Mouse (Mus musculus) bone marrow macrophage, adult 2 months (primary cell): ENCODE measurements around the gene Ifnar2. TPM values are rescaled to one million over a fixed set of nuclear protein-coding genes. Genes with fewer than 3 reads are reported as not detected.

Experiments
- H3K27ac ChIP-seq: 2 replicates; pipeline ENCODE4 v1.5.1; 2012; ENCODE audit warnings: low read depth, low read length; ENCODE audit not compliant: insufficient read depth
- H3K4me1 ChIP-seq: 2 replicates; pipeline ENCODE4 v1.6.1; 2012; ENCODE audit warnings: low read length; ENCODE audit not compliant: control insufficient read depth, insufficient read depth
- H3K4me3 ChIP-seq: 2 replicates; pipeline ENCODE4 v1.5.1; 2012; ENCODE audit warnings: mild to moderate bottlenecking, low read length, moderate library complexity; ENCODE audit not compliant: insufficient read depth
- CTCF ChIP-seq: IDR thresholded peaks from 2 replicates; pipeline ENCODE4 v1.5.1; 2012; ENCODE audit warnings: low read depth, mild to moderate bottlenecking, low read length, moderate library complexity
- POLR2A ChIP-seq: IDR thresholded peaks from 2 replicates; pipeline ENCODE4 v1.6.1; 2012; ENCODE audit warnings: mild to moderate bottlenecking, low read depth, low read length, borderline replicate concordance
- polyA plus RNA-seq: library from polyadenylated mRNA; stranded (reverse); fragments of >200 nt; gene quantifications from 2 replicates; pipeline ENCODE4 v1.2.4, GENCODE M21; 2012; ENCODE audit not compliant: missing spikeins, insufficient read depth, insufficient read length

Gene Ifnar2
- polyA plus RNA-seq, 1 experiment: 237 TPM

DNA sequence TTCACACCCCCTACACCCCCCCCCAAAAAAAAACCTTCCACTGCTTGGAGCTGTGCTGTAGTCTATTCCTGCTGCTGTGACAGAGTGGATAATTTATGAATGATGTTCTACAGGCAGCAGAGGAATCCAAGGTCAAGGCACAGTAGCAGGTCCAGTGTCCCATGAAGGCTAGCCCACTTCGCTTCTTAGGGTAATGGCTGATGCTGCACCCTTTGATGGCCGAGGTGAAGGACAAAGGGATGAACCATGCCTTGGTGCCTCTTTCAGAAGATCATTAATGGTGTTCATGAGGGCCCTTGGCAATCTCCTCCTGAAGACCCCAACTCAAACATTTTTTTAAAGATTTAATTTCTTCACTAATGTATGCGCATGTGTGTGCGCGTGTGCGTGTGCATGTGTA lies 43.8 kb downstream of the Ifnar2 start:
- Histone ChIP-seq H3K4me3 (no peak overlapping the region), H3K27ac (peak overlapping the region; percentile 99)

DNA sequence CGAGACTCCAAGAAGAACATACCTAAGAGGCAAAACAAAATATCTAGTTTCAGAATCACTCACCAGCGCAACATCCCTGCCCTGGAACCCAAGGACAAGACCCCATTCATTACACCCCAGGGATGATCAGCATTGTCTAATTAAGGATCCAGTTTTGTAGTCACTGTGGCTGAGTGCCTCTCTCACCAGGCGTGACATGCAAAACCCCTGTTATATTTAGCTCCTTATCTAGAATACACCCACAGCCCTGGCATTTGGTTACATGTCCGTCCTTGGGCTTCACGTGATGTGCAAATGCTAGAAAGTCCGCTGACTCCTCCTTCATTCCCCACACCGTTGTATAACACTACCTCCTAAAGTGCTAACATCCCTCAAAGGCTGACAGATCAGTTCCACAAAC lies 44.4 kb downstream of the Ifnar2 start:
- H3K4me1 ChIP-seq: peaks cover 48% of the 10 kb centered on the region
- peak overlapping the region; percentile 99 for H3K27ac ChIP-seq
- TF ChIP-seq POLR2A (no peak), CTCF (no peak)
- no peak overlapping the region for H3K4me3 ChIP-seq

More for the DNA sequence above, 43.8 kb downstream of the Ifnar2 start:
- TF ChIP-seq CTCF: no peak
- TF ChIP-seq POLR2A: no peak
- H3K4me1 ChIP-seq: peaks cover 53% of the 10 kb centered on the region

DNA sequence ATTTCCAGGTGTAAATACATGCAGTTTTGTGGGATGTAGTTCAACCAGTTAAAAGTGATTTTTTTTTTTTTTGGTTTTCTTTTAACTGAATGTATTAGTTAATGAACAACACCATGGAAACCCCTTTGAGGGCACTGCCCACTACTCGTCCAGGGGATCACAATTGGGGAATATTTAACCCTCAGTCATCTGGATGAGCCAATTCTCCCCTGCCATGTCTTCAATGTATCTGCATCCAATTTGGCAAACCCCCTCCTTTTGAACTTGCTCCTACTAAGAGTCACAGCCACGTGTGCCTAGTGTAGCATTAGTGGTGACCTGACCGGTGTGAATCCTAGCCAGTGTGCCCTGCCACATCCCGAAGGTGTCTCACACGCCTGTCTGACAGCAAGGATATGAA lies 45.9 kb downstream of the Ifnar2 start:
- H3K4me3 ChIP-seq: no peak overlapping the region
- TF ChIP-seq CTCF (no peak), POLR2A (no peak)
- peaks cover 33% of the 10 kb centered on the region for H3K4me1 ChIP-seq
- no peak overlapping the region for H3K27ac ChIP-seq

- Histone ChIP-seq H3K4me3 (no peak overlapping the region), H3K27ac (no peak overlapping the region), H3K4me1 (peaks cover 3% of the 10 kb centered on the region; the same call in 1 of the 2 replicates)
- no peak for TF ChIP-seq POLR2A
- TF ChIP-seq CTCF: no peak
Measured at GRCm38 (mm10) chr16:91425816-91426215, 53.2 kb downstream of the Ifnar2 start.

- H3K4me1 ChIP-seq: peaks cover 3% of the 10 kb centered on the region; the same call in 1 of the 2 replicates
- H3K27ac ChIP-seq: no peak overlapping the region
- H3K4me3 ChIP-seq: no peak overlapping the region
- TF ChIP-seq POLR2A (no peak), CTCF (no peak)
Measured at GRCm38 (mm10) chr16:91426586-91426985, 54.0 kb downstream of the Ifnar2 start.

GRCm38 (mm10) chr16:91427461-91427860 lies 54.9 kb downstream of the Ifnar2 start:
- no peak overlapping the region for H3K4me3 ChIP-seq

DNA sequence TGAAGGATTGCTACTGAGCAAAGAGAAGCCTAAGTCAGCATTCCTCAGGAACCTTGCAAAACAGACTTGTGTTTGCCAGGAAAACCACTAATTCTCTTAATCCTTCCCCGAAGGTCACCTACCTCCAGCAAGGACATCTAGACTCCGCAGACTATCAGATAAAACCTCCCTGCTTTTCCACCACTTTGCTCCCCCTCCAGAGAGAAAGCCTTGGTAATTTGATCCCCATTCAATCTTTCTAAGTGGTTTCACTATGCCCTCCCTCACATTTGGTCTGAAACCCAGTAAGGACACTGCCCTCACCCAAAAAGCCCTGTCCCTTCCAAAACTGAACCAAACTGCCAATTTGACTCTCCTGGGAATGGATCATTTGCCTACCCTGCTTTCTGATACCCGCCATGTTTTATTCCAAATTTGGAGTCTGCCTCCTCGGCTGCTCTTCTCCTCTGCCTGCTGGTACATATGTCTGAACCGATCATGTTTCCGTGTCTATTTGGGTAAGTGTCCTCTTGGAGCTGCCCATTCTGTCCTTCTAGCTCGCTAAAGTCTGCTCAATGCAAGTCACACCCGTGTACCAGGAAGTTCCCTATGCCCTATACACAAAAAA lies 55.8 kb downstream of the Ifnar2 start:
- Histone ChIP-seq H3K4me3 (no peak overlapping the region), H3K27ac (no peak overlapping the region), H3K4me1 (peaks cover 10% of the 10 kb centered on the region)
- no peak for TF ChIP-seq CTCF
- TF ChIP-seq POLR2A: no peak

More at GRCm38 (mm10) chr16:91427461-91427860, 54.9 kb downstream of the Ifnar2 start:
- H3K27ac ChIP-seq: no peak overlapping the region
- TF ChIP-seq CTCF (no peak), POLR2A (no peak)
- peaks cover 3% of the 10 kb centered on the region; the same call in 1 of the 2 replicates for H3K4me1 ChIP-seq

- peaks cover 27% of the 10 kb centered on the region for H3K4me1 ChIP-seq
- H3K27ac ChIP-seq: no peak overlapping the region
- TF ChIP-seq POLR2A: no peak
- no peak for TF ChIP-seq CTCF
- no peak overlapping the region for H3K4me3 ChIP-seq
Measured at GRCm38 (mm10) chr16:91432720-91433328, 60.2 kb downstream of the Ifnar2 start.

DNA sequence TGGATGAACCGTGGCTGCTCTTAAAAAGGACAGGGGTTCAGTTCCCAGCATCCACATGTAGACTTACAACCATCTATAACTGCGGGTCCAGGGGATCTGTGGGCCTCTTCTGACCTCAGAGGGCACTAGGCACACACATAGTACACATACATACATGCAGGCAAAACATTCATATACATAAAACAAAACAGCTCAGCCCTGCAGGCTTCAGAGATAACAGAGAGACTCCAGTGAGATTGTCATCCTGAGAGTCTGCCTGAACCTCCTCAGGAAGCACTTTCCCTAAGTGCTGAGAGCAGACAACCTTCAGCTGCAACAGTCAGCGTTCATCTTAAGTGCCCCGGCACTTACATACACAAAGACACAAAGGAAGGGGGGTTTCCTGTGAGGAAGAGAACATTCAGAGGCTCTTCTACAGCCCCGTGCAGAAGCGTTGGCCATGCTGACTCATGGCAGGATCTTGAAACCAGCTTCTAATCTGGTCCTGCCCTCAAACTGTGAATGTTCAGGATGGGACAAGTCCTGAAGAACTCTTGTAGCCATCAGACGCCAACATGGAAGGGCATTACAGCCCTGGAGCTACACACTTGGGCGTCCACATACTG lies 60.8 kb downstream of the Ifnar2 start:
- Histone ChIP-seq H3K4me1 (peaks cover 28% of the 10 kb centered on the region), H3K27ac (peak overlapping the region; percentile 7; the same call in 1 of the 2 replicates), H3K4me3 (no peak overlapping the region)
- TF ChIP-seq CTCF (no peak), POLR2A (no peak)

DNA sequence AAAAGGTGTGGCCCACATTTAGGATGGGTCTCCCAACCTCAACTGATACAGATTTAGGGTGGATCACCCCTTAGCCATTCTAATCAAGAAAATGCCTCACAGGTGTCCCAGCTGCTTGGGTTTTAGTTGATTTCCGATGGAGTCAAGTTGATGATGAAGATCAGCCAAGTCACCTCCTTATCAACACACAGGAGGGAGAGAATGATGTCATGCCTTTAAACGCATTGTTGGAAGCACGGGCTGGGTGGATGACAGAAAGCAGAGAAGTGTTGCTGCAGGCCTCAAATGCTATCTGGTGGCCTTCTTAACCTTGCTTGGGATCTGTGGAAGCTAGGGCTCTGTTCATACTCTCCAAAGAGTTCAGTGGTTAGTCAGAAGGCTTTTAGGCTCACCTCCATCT lies 61.5 kb downstream of the Ifnar2 start:
- H3K4me1 ChIP-seq: peaks cover 35% of the 10 kb centered on the region
- no peak overlapping the region for H3K4me3 ChIP-seq
- H3K27ac ChIP-seq: no peak overlapping the region
- TF ChIP-seq CTCF (no peak), POLR2A (no peak)
